Mouse (Mus musculus) thymus, postnatal 25 days (tissue): ENCODE results near the gene Ptges2.
"Not testable (repeated sequence)": the region's sequence is repeated elsewhere in the genome, so short reads cannot be mapped to it uniquely, and the experiment has no call there.

Experiments used
- DNase-seq: peaks from one replicate; pipeline ENCODE4 v3.0.0; 2022

Gene Ptges2

DNA sequence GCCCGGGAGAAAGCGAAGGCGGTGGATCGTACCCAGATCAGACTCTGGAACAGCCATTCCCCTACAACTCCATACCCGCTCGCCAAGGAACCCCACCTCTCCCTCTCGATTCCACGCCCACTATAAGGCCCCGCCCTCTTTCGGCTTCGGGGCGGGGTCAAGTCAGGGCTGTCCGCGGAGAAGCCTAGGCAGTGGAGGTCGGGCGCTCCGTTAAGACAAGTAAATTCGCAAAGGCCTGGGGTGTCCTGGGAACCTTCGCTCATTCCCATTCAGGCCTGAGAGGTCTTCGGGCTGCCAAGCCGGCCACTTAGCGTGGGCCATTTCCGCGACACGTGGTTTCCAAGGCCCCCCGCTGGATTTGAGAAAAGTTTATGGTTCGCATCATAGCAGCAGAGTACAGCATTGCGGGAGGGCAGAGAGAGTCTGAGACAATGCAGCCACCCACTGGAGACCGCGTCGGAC lies at the start of gene Ptges2:
TSS of gene Ptges2 (plus strand) at position 413 of the 462 bp plus-strand sequence.
- peak; percentile 94 for DNase-seq

DNA sequence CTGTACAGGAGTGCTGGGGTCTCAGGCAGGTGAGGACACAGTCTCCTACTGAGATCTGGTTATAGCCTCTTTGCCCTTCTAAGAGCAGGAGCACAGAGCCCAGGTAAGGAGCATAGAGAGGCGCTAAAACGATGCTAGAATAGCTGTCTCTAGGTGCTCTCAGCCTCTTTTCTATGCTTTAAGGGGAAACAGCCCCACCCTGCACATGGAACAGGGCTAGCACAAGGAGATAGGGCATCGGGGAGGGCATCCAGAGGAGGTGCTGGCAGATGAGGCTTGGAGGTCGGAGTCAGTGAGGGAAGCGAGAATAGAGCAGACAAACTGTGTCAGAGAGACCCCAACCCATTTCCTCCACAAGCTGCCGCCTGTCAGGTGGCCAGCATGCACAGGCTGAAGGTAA lies 48.7 kb upstream of the Ptges2 start:
- DNase-seq = no peak

DNA sequence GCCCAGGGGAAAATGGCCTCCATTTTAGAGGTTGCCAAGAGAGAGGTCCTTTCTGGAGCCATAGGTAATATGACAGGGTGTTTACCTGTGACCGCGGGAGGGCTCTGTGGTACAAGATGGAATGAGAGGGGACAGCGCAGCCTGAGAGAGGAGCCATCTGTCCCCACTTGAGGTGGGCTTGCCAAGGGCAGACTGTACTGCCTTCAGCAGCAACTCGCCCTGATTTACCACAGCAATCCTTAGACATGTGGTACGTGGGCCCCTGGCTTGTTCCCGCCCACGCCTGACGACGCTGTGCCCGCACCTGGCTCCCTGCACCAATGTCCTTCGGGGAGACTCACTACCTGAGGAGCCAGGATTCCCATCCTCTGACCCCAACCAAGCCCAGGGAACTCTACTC lies 47.4 kb upstream of the Ptges2 start:
- no peak for DNase-seq

DNA sequence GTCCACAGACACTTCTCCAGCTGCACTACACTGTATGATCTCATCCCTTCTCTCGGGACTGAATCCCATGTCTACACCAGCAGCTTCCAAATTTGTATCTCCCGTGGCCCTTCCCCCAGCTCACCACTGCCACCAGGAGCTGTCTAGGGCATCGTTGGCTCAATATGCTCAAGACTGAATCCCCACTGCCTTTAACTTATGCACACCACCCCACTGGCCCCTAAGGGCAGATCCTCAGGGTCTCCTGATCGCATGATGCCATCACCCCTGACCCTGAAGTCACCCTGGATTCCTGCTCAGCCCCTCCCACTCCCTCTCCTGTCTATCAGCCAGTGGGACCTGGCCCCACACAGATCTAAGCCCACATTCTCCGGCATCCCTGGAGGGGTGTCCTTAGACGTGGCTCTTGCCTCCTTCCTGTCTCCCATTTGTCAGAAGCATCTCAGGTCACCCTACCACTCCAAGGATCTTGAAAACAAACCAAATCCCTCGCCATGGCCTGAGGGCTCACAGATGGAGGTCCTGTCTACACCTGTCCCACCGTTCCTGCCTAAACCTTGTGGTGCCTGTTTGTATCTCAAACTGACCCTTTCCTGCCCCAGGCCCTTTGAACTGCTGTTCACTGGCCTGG lies 46.0 kb upstream of the Ptges2 start:
- no peak for DNase-seq

DNA sequence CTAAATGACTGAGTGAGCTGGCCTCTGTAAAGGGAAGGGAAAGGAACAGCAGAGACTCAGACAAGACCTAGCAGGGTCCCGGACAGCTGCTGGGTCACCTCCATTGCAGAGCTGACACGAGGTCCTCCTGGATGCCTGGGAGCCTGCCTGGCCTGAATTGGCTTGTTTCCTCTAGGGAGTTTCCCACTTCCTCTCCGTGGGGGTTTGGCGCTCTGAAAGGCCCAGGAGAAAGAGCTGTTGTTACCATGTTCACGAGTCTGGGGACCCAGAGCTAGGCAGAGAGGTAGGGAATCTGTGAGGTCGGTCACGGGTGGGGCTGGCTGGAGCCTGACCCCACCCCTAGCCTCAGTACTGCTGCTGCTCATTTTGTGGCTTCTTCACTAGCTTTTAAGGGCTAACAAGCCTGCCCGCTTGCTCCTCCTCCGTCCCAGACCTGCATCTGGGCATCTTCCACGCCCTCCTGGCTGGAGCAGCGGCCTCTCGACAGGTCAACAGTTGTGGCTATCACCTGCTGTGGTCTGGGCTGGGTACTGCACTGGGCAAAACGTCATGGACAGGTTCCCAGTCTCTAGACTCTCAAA lies 45.1 kb upstream of the Ptges2 start:
- no peak for DNase-seq

DNA sequence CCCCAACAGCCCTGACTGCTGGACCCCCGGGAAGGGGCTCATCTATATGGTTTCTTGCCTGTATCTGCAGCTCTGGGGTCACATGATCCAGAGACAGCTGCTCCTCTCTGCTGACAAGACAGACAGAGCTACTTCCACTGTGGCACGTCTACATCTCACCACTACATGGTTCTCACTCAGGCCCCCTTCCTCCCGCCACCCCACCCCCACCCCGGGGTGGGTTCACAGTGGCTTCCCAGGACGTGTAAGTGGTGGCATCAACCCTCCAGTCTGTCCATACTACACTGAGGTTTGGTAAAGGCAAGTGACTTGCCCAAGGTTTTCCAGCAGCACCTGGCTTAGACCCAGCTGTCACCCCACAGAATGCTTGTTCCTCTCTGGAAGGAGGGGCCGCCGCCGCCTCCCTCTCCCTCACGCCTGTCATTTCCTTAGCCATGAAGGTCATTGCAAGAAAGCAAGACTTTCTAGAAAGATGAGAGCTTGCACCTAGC lies 44.2 kb upstream of the Ptges2 start:
- DNase-seq = no peak

DNA sequence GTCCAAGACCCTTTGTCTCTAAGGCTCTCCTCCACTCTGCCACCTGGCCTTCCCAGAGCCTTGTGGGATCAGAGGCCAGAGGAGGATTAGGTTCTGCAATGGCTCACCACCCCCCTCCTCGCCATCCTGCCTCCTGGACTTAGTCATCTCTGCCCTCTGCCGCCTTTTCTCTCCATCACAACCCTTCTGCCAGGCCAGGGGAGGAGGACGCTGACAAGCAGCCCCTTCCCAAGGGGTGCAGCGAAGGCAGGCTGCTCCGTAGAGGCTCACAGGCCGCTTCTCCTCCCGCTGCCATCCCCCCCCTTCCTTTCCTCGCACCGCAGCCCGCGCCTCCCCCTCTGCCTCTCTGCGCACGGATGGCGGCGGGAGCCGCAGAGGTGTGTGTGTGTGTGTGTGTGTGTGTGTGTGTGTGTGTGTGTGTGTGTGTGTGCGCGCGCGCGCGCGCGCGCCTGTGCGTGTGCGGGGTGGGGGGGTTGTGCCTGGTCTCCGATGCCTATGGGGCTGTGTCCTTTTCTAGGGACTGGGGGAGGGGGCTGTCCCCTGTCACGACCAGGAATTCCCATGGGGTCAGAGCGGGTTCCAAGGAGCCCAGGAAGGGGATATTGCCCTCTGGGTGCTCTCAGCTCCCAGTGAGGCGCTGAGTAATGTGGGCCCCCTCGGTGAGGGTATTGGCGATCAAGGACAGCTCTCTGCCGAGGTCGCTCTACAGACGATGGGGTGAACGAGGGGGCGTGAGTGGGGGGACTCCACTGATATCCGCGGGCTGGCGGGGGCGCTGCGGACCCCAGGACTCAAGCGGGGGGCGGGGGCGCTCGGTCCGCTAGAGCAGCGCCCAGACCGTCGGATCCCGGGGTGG lies 43.3 kb upstream of the Ptges2 start, which contains the start of gene Ciz1:
TSS of gene Ciz1 (plus strand) at position 177 of the 856 bp plus-strand sequence.
- DNase-seq = peak; percentile 41

DNA sequence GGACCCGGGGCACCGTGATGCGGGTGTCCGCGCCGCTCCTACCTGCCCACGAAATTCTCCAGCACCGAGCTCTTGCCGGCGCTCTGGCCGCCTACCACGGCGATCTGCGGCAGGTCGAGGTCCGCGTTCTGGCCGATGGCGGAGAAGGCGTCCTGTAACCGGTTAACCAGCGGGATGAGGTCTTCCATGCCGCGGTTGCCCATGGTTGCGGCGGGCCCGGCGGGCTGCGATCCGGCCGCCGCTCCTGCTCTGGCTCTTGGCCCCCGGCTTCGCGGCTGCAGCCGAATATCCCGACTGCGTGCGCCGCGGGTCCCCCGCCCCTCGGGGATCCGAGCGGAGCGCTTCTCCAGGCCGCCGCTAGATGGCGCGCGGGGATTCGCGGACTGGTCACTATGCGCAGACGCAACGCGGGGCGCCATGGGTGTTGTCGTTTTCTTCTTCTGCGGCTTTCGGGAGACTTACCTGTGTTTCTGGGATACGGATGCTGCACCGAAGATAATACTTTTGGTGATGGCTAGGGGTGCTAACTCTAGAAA lies 42.6 kb upstream of the Ptges2 start, which contains the start of gene Dnm1:
TSS of gene Dnm1 (minus strand) at position 332 of the 536 bp plus-strand sequence.
- peak; percentile 88 for DNase-seq

DNA sequence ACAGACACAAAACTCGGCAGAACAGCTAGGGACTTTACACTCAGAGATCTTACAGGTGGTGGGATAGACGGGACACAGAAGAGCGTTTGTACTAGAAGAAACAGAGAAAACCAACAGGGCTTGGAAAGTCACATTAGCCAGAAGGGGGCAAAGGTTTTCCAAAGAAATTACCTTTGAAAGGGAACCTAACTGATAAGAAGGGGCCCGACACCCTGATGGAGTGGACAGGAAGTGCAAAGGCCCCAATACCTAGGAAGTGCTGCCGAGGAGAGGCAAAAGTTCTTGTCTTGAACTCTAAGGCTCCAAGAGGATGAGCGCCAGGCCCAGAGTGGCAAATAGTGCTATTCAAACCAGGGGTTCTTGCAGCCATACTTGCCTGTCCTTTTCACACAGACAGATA lies 41.9 kb upstream of the Ptges2 start:
- no peak for DNase-seq

DNA sequence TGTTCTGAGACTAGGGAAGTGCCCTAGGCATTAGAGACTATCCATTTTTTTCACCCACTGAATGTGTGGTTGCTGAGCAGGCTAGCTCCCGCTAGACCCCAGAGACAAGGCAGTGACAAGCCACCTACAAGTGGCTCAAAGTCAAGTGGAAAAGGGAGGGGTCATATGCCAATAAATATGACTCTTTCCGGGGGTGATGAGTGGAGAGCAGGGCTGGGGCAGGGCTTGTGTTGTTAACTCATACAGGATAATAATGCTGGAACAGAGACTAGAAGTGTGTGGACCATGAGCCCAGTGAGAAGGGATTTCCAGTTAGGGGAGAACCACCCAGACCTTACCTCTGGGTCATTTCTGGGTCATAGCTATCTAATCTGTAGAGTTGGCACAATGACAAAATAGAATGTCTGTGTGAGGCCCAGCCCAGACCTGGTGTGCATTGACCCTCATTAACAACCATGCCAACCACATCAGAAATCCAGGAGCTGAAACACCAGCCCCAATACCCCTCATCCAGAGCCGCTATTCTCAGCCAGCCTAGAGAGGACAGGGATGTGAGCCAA lies 41.3 kb upstream of the Ptges2 start:
- no peak for DNase-seq

DNA sequence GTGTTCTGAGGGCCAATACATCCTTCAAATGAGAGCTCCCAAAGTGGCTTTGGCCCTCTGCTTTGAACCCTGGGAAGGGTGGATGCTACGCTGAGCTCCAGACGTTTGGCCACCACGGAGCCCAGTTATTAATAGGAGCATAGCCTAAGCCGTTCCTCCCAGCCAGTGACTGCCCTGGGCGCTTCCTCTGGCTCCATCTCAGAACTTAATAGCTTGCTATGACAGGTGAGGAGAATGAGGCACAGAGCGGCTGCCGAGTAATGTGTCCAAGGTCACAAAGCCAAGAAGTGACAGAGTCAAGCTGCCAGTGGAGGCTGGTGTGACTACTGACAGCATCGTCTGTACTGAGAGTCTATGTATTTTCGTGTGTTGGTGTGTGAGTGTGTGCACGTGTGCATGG lies 39.5 kb upstream of the Ptges2 start:
- no peak for DNase-seq

DNA sequence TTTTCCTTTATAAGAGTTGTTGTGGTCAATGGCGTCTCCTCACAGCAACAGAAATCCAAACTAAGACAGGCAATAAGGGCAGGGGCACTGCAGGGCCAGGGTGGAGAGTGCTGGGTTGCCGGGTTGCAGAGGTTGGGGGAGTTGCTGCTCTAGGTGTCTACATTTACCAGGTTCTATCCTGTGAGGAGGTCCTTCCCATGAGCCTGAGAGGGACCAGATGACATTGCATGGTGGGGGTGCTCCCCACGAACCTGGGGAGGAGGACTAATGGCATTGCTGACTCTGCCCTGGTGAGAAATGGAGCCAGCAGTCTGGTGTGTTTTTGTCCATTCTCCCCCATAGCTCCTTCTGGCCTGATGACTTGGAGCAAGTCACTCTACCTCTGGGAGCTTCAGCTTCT lies 38.0 kb upstream of the Ptges2 start:
- DNase-seq = no peak

DNA sequence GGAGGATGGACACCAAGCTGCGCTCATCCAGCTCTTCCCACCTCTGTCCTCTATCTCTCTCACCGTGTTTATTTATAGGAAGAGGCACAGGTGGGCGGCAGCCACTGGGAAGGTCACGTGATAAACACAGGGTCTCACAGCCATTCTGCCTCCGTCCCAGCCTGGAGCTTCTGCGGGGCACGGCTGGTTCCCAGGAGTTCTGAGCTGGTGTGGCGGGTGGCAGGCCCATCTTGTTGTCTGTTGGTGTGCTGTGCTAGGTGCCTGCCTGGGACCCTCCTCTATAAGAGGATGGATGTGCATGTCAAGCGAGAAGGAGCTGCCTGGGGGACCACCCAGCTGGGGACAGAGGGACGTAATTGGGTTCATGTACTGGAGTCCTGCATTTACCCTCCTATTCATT lies 37.3 kb upstream of the Ptges2 start:
- no peak for DNase-seq

DNA sequence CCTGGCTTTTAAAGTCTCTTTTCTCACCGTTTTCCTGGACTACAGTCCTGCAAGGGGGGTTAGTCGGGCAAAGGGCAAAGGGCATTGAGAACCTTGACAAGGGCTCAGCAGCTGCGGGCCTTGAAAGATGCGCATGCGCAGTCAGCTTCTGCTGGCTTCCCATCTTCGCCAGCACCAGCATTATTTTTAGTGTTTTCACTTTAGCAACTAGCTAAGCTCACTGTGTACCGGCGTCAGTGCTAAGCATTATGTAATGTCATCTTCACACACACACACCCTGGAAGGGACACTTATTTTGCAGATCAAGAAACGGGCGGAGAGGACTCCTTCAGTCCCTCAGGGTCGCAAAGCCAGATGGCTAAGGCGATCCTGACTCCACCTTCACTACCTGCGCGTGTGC lies 35.0 kb upstream of the Ptges2 start:
- peak; percentile 59 for DNase-seq

DNA sequence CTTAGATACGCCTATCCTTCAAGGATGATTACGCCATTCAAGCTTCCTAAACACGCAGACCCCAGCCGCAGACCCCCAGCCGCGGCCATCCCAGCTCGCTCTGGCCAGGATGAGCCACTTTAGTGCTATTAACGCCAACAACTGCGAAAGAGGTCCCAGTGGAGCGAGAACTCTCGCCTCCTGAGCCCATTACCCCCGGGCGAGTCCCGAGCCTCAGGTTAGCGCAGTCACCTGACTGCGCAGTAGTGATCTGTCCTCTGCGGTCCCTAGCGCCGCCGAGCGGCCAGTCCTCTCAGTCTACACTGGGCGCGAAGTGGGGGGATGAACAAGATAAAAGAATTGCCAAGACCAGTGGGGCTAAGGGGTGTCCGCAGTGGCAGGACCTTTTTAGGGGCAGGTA lies 34.3 kb upstream of the Ptges2 start:
- DNase-seq = peak; percentile 61

DNA sequence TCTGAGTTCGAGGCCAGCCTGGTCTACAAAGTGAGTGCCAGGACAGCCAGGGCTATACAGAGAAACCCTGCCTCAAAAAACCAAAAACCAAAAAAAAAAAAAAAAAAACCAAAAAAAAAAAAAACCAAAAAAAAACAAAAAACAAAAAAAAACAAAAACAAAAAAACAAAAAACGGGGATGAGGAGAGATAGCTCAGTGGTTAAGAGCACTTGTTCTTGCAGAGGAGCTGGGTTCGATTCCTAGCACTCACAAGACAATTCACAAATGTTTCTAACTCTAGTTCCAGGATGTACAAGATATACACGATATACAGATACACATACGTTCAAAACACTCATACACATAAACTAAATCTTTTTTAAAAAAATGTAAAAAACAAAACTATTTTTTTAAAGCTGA lies 33.4 kb upstream of the Ptges2 start:
- not testable (repeated sequence) for DNase-seq

DNA sequence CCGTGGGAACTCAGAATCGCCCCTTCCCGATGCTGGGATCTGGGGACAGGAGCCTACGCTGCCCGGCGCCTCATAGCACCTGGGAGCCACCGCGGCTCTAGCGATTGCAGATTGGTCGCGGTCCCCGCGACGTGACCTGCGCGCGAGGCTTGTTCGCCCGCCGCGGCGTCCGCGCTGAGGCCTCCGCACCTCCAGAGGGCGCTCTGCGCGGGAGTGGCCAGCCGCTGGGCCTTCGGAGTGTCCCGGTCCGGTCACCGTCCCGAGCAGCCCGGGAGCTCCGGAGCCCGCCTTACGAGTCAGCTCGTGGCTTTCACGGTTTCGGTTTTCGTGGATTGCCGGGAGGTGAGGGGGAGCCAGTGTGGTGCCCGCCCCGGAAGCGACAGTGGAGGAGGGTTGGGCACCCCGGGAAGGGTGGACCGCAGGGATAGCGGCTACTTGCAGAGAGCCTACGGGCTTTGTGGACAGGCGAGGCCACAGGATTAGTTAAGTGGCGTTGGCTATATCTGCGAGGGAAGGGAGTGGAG lies 32.8 kb upstream of the Ptges2 start:
- DNase-seq = peak; percentile 88

DNA sequence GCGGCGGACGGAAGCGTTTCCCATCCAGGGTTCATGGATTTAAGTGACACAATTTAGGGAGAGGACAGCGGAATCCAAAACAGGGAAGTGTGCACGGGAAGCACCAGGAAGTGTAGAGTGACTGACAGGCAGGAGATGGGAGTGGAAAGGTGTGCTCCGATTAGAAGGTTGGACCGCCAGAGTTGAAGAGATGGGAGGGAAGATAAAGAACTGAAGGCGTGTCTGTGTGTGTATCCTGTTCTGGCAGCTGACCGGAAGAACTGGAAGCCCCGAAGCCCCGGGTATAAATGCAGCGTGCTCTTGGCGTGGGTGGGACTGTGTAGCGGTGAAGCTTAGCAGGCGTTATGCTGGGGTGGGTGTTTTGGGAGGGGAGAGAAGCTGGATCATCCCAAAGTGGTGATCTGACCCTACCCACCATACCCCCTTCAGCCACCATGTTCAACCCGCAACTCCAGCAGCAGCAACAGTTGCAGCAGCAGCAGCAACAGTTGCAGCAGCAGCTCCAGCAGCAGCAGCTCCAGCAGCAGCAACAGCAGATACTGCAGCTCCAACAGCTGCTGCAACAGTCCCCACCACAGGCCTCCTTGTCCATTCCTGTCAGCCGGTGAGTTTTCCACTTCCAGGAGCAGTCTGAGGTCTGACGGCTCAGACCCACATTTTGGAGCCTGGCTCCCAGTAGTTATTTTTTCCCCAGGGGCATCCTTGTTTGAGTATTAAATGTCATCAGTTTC lies 32.2 kb upstream of the Ptges2 start:
- no peak for DNase-seq

DNA sequence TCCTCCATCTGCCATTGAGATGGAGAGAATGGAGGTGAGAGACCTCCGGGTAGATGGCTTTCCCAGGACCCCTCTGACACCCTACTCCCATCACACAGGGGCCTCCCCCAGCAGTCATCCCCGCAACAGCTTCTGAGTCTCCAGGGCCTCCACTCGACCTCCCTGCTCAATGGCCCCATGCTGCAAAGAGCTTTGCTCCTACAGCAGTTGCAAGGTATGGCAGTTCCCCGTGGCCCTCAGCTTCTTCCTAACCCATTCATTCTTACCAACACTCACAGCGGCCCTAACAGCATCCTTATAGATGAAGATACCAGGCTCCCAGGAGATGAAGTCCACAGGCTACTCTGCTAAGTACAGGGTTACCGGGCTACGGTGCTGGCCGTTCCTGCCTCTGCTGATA lies 31.6 kb upstream of the Ptges2 start:
- no peak for DNase-seq

DNA sequence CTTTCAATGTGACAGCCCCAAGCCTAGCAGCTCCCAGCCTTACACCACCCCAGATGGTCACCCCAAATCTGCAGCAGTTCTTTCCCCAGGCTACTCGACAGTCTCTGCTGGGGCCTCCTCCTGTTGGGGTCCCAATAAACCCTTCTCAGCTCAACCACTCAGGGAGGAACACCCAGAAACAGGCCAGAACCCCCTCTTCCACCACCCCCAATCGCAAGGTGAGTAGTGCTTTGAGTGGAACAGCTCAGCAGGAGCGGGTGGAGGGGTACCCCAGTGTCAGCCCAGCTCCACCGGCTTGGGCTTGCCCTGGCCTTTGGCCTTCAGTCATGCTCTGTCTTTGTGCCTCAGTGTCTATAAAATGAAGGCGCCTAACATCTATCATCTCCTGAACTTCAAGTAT lies 28.4 kb upstream of the Ptges2 start:
- DNase-seq = no peak

DNA sequence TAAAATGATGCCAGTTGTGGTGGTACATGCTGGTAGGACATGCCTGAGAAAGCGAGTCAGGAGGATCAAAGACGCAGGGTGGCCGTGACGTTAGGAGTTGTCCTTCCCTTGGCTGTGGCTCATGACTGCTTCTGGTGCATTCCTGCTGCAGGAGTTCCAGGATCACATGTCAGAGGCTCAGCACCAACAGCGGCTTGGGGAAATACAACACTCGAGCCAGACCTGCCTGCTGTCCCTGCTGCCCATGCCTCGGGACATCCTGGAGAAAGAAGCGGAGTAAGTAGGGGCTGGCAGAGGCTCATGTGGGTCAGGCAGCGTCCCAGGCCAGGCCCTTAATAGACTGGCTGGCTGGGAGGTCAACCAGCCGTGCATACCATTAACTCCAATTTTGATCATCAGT lies 21.5 kb upstream of the Ptges2 start:
- no peak for DNase-seq

DNA sequence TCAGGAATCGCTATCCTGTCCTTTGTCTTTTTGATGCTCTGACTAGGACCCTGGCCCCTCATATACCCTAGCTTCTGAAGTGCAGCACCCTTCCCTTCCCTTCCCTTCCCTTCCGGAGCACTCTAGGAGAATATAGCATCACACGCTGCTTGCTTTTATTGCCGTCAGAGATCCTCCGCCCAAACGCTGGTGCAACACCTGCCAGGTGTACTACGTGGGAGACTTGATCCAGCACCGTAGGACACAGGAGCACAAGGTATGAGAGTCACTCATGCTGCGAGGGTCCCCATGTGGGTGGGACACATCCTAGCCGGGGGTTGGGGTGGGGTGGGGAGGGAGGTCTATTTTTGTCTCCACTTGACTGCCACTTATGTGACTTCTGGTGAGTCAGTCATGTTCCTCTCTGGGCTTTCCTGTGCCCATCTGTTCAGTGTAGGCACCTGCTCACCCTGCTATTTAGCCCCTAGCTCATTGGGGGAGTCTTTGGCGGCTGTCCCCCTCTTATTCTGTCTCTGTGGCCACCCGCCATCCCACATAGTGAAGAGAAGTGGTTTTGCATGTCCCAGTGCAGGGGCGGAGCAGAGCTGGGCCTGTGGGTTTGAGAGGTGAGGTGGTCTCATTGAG lies 20.3 kb upstream of the Ptges2 start:
- DNase-seq = no peak
